Mouse (Mus musculus) thymus, adult 2 months (tissue): ENCODE results near the gene Arxes1.
"Not testable (repeated sequence)": the region's sequence is repeated elsewhere in the genome, so short reads cannot be mapped to it uniquely, and the experiment has no call there.

Experiments used
- CTCF ChIP-seq: fragments of 200-500 bp; IDR thresholded peaks from 2 replicates; pipeline ENCODE4 v1.5.1; 2012; ENCODE audit warnings: mild to moderate bottlenecking, control low read depth, low read length, moderate library complexity, borderline replicate concordance; ENCODE audit not compliant: control insufficient read depth, poor library complexity, insufficient read depth; ENCODE audit errors: extremely low read depth
- POLR2A ChIP-seq: fragments of 200-500 bp; IDR thresholded peaks from 2 replicates; pipeline ENCODE4 v1.6.1; 2012; ENCODE audit warnings: mild to moderate bottlenecking, low read length, control low read depth, moderate library complexity; ENCODE audit not compliant: control insufficient read depth, poor library complexity, insufficient read depth; ENCODE audit errors: extremely low read depth

DNA sequence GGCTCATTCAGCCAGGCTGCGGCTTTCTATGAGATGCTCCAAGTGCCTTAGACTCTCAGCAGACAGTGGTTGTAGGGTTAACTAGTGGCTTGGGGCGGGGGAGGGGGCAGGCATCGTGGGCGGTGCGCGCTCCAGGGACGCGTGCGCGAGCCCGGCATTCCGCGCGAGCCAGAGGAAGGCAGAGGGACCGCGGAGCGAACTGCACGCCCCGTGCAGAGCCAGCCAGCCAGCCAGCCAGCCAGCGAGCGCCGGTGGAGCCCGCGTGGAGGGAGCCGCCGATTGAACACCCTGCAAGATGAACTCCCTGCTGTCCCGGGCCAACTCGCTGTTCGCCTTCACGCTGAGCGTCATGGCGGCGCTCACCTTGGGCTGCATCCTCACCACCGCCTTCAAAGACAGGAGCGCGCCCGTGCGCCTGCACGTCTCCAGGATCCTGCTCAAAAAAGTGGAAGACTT is 39.5 kb upstream of the Arxes1 start, which contains the start of gene Arxes2:
- not testable (repeated sequence) for TF ChIP-seq CTCF, POLR2A
